Mouse (Mus musculus) right cerebral cortex, postnatal 10 days (tissue): ENCODE data around the gene Zfp408.
"Not testable (repeated sequence)": the region's sequence is repeated elsewhere in the genome, so short reads cannot be mapped to it uniquely, and the experiment has no call there.

Source experiments
- DNase-seq, 2 experiments: peaks; one replicate each; pipeline ENCODE4 v3.0.0; 2021; ENCODE audit warnings: low spot score in 2 of 2

Gene Zfp408

DNA sequence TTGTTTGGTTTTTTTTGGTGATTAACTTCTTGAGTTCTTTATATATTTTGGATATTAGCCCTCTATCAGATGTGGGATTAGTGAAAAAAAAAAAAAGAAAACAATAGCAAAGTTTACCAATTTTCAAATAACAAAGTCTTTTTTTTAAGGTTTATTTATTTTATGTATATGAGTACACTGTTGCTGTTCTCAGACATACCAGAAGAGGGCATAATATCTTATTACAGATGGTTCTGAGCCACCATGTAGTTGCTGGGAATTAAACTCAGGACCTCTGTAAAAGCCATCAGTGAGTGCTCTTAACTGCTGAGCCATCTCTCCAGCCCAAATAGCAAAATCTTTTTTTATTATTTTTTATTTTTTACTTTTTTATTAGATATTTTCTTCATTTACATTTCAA is 40.2 kb downstream of the Zfp408 start:
- not testable (repeated sequence) for DNase-seq

DNA sequence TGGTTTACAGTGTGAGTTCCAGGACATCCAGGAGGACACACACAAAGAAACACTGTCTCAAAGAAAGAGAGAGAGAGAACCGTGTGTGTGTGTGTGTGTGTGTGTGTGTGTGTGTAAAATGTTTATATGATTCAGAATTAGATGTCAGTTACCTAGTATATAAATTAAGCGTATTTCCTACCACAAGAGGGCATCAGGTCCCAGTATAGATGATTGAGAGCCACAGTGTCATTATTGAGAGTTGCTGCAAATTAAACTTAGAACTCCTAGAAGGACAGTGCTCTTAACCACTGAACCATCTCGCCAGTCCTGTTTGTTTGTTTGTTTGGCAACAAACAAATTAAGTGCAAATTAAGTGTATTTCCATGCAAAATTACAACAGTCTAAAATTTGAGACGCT is 47.2 kb downstream of the Zfp408 start:
- no peak for DNase-seq

DNA sequence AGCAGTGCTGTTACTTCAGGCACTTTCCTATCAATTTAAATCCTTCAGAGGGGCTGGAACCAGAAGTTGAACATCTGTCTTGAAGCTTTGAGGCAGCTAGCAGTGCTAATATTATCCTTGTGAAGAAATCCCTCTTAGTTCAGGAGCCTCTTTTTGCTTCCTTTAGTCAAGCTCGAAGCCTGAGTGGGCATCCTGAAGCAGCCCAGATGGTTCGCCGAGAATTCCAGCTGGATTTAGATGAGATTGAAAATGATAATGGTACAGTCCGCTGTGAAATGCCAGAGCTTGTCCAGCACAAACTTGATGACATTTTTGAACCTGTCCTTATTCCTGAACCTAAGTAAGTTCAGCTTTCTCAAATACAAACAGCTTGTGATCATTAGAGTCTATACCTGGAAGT is 49.1 kb downstream of the Zfp408 start:
- peak in 1 of 2 experiments; percentile 36 for DNase-seq
